Mouse (Mus musculus) thymus, adult 2 months (tissue): ENCODE measurements at regions not wholly inside any gene's neighbourhood (a gene's known extent, or its start where the extent isn't known, plus 50 kb on each side); places are given as distances from the start of the nearest gene placed in this dataset.

Source experiments
- CTCF ChIP-seq: fragments of 200-500 bp; IDR thresholded peaks from 2 replicates; pipeline ENCODE4 v1.5.1; 2012; ENCODE audit warnings: mild to moderate bottlenecking, control low read depth, low read length, moderate library complexity, borderline replicate concordance; ENCODE audit not compliant: control insufficient read depth, poor library complexity, insufficient read depth; ENCODE audit errors: extremely low read depth
- POLR2A ChIP-seq: fragments of 200-500 bp; IDR thresholded peaks from 2 replicates; pipeline ENCODE4 v1.6.1; 2012; ENCODE audit warnings: mild to moderate bottlenecking, low read length, control low read depth, moderate library complexity; ENCODE audit not compliant: control insufficient read depth, poor library complexity, insufficient read depth; ENCODE audit errors: extremely low read depth

GRCm38 (mm10) chr8:118041253-118041652 lies 239.5 kb upstream of the Mphosph6 start:
- TF ChIP-seq POLR2A, result no peak
- no peak for TF ChIP-seq CTCF
